Comparison of ENCODE assay signal across 10 mouse cellular contexts in genomic region chr2:121249758-121250157, GRCm38 (mm10). TPM values are rescaled to one million over a fixed set of nuclear protein-coding genes. Genes with fewer than 3 reads are reported as not detected.
"Had no signal": no experiment of that assay in that cellular context is flagged by ENCODE, and none has a peak within 500 bp of the region (broad histone marks: within the 10 kb centered on the region; RNA-seq: fewer than 3 reads in every experiment).

No protein-coding gene starts in this region.

- DNase-seq: liver, postnatal 0 days; lung, adult 2 months; lung, postnatal 14 days; lung, postnatal 36 days; right cerebral cortex, postnatal 14 days; thymus, adult 2 months; thymus, postnatal 25 days; thymus, postnatal 4 days had no signal

RNA-seq across cellular contexts. Expression of gene Map1a, which starts 39.6 kb away (rescaled TPM):
- total RNA-seq: monocyte, adult 5-6 weeks; neutrophil, adult 5-6 weeks had no signal
